Mouse (Mus musculus) intestine, embryonic 14.5 days (tissue): ENCODE data around the gene Clpx. TPM values are rescaled to one million over a fixed set of nuclear protein-coding genes. Genes with fewer than 3 reads are reported as not detected.

ENCODE experiments used
- ATAC-seq: fragments of 200-750 bp; cut with Nextera tagmentation; replicated peaks from 2 replicates; pipeline ENCODE4 v1.8.0; 2017; ENCODE audit warnings: low read depth, moderate number of reproducible peaks, moderate TSS enrichment, moderate library complexity; ENCODE audit not compliant: low FRiP score, low TSS enrichment
- DNase-seq: peaks from one replicate; pipeline ENCODE4 v3.0.0-alpha.2; 2018; ENCODE audit warnings: low spot score
- H3K27ac ChIP-seq: fragments of 300-500 bp; sonication (generic); 2 replicates; pipeline ENCODE4 v1.5.1; 2014; ENCODE audit warnings: low read depth, mild to moderate bottlenecking, control low read depth
- H3K27me3 ChIP-seq: fragments of 300-500 bp; sonication (generic); replicated peaks from 2 replicates; pipeline ENCODE4 v1.6.1; 2014; ENCODE audit warnings: low read length, control low read depth; ENCODE audit not compliant: control insufficient read depth, insufficient read depth
- H3K36me3 ChIP-seq: fragments of 300-500 bp; sonication (generic); 2 replicates; pipeline ENCODE4 v1.6.1; 2014; ENCODE audit warnings: low read length, control low read depth; ENCODE audit not compliant: control insufficient read depth, insufficient read depth
- H3K4me1 ChIP-seq: fragments of 300-500 bp; sonication (generic); replicated peaks from 2 replicates; pipeline ENCODE4 v1.6.1; 2014; ENCODE audit warnings: low read length, control low read depth, mixed read lengths; ENCODE audit not compliant: control insufficient read depth, insufficient read depth
- H3K4me2 ChIP-seq: fragments of 300-500 bp; sonication (generic); 2 replicates; pipeline ENCODE4 v1.6.1; 2014; ENCODE audit warnings: low read length
- H3K4me3 ChIP-seq: fragments of 300-500 bp; sonication (generic); 2 replicates; pipeline ENCODE4 v1.5.1; 2014; ENCODE audit warnings: low read depth, low read length, control low read depth, mixed read lengths
- H3K9ac ChIP-seq: fragments of 300-500 bp; sonication (generic); 2 replicates; pipeline ENCODE4 v1.6.1; 2014; ENCODE audit warnings: mild to moderate bottlenecking, low read length
- H3K9me3 ChIP-seq: fragments of 300-500 bp; sonication (generic); 2 replicates; pipeline ENCODE4 v1.6.1; 2016; ENCODE audit warnings: low read length, control low read depth; ENCODE audit not compliant: control insufficient read depth
- WGBS: fragments of 180-500 bp; shearing (Covaris S2); extraction: QIAGEN DNeasy Blood & Tissue Kit; methylation state at CpG from one replicate; pipeline ENCODE4 v1.1.7; 2014; 5-methylcytosine and 5-hydroxymethylcytosine counted together
- polyA plus RNA-seq: library from polyadenylated mRNA; unstranded; fragments of >200 nt; fragmentation: Nextera tagmentation; extraction: Ambion mirVana; gene quantifications from 2 replicates; pipeline ENCODE4 v1.2.1, GENCODE M21; 2014

Clpx gene
- polyA plus RNA-seq, 1 experiment from 2014 or later: 42.6 TPM

GRCm38 (mm10) chr9:65365721-65366120 is 71.7 kb downstream of the Clpx start:
- Histone ChIP-seq H3K9ac (no peak overlapping the region), H3K4me3 (no peak overlapping the region), H3K27ac (no peak overlapping the region), H3K4me2 (no peak overlapping the region), H3K36me3 (peaks cover 18% of the 10 kb centered on the region), H3K4me1 (no peaks in the 10 kb centered on the region), H3K27me3 (no peaks in the 10 kb centered on the region), H3K9me3 (no peaks in the 10 kb centered on the region)
- DNase-seq (peak; percentile 21), ATAC-seq (no peak)
- 90% methylated on average over 7 of the region's 7 CpGs for WGBS

- DNase-seq (no peak), ATAC-seq (no peak)
- Histone ChIP-seq H3K27me3 (peaks cover 3% of the 10 kb centered on the region; the same call in 1 of the 2 replicates), H3K9me3 (no peaks in the 10 kb centered on the region), H3K9ac (no peak overlapping the region), H3K36me3 (no peaks in the 10 kb centered on the region), H3K4me2 (no peak overlapping the region), H3K4me1 (no peaks in the 10 kb centered on the region), H3K4me3 (no peak overlapping the region), H3K27ac (no peak overlapping the region)
- WGBS: 82% methylated on average over 24 of the region's 24 CpGs
These were observed 77.7 kb downstream of the Clpx start for GRCm38 (mm10) chr9:65371756-65372155.

- Histone ChIP-seq H3K27ac (no peak overlapping the region), H3K4me3 (no peak overlapping the region), H3K4me1 (no peaks in the 10 kb centered on the region), H3K9ac (no peak overlapping the region), H3K4me2 (no peak overlapping the region), H3K9me3 (no peaks in the 10 kb centered on the region), H3K36me3 (no peaks in the 10 kb centered on the region), H3K27me3 (peaks cover 6% of the 10 kb centered on the region; the same call in 1 of the 2 replicates)
- ATAC-seq (no peak), DNase-seq (no peak)
- 73% methylated on average over 4 of the region's 4 CpGs for WGBS
These were observed 78.4 kb downstream of the Clpx start for GRCm38 (mm10) chr9:65372449-65372848.

GRCm38 (mm10) chr9:65374468-65375162 is 80.6 kb downstream of the Clpx start:
- Histone ChIP-seq H3K27ac (no peak overlapping the region), H3K9me3 (no peaks in the 10 kb centered on the region), H3K4me1 (no peaks in the 10 kb centered on the region), H3K4me3 (no peak overlapping the region), H3K27me3 (peaks cover 27% of the 10 kb centered on the region), H3K36me3 (no peaks in the 10 kb centered on the region), H3K4me2 (no peak overlapping the region), H3K9ac (no peak overlapping the region)
- 81% methylated on average over 5 of the region's 5 CpGs for WGBS
- no peak for ATAC-seq
- no peak for DNase-seq

- no peaks in the 10 kb centered on the region for H3K9me3 ChIP-seq
- H3K4me3 ChIP-seq: no peak overlapping the region
- ATAC-seq (no peak), DNase-seq (no peak)
- H3K36me3 ChIP-seq: no peaks in the 10 kb centered on the region
- 84% methylated on average over 9 of the region's 9 CpGs for WGBS
- no peak overlapping the region for H3K4me2 ChIP-seq
- no peak overlapping the region for H3K27ac ChIP-seq
- H3K4me1 ChIP-seq: no peaks in the 10 kb centered on the region
- H3K9ac ChIP-seq: no peak overlapping the region
- peaks cover 35% of the 10 kb centered on the region for H3K27me3 ChIP-seq
These were observed 81.3 kb downstream of the Clpx start for GRCm38 (mm10) chr9:65375163-65375934.

Other genes starting within 250 kb of the Clpx start
- gene Igdcc4, start 192.8 kb upstream of the Clpx start, polyA plus RNA-seq: 39.6 and 42.2 TPM in 2 replicates
- gene Igdcc3, start 153.1 kb upstream of the Clpx start, polyA plus RNA-seq: 2.7 and 2.9 TPM in 2 replicates
- 8.1 and 9.1 TPM in 2 replicates for gene Parp16, start 98.9 kb upstream of the Clpx start, polyA plus RNA-seq
- gene Cilp, start 29.1 kb upstream of the Clpx start, polyA plus RNA-seq: 1.1 and 2.0 TPM in 2 replicates
- 9.2 and 11.2 TPM in 2 replicates for gene Pdcd7, start 51.8 kb downstream of the Clpx start, polyA plus RNA-seq
- gene Ubap1l, start 66.8 kb downstream of the Clpx start, polyA plus RNA-seq: 0.13 and 0.39 TPM in 2 replicates
- 0.66 and 1.1 TPM in 2 replicates for gene Kbtbd13, start 97.4 kb downstream of the Clpx start, polyA plus RNA-seq
- gene Rasl12, start 104.2 kb downstream of the Clpx start, polyA plus RNA-seq: 2.6 and 2.7 TPM in 2 replicates
- 0.36 and 0.80 TPM in 2 replicates for gene Slc51b, start 128.7 kb downstream of the Clpx start, polyA plus RNA-seq
- 19.5 and 20.2 TPM in 2 replicates for gene Mtfmt, start 141.5 kb downstream of the Clpx start, polyA plus RNA-seq
- 85.9 and 92.8 TPM in 2 replicates for gene Spg21, start 166.7 kb downstream of the Clpx start, polyA plus RNA-seq
- gene Ankdd1a, start 225.9 kb downstream of the Clpx start, polyA plus RNA-seq: not detected in 2 replicates